Mouse (Mus musculus): Measurements from ENCODE around the gene Lmbrd2.
"Not testable (repeated sequence)": the region's sequence is repeated elsewhere in the genome, so short reads cannot be mapped to it uniquely, and the experiment has no call there.

GRCm38 (mm10) chr15:9213431-9213830 is 73.1 kb downstream of the Lmbrd2 start:
- not testable (repeated sequence) for TF ChIP-seq CEBPB (IDR thresholded peaks at IDR 0.05; ENCODE audit: low read depth); CTCF (IDR thresholded peaks at IDR 0.05; ENCODE audit: control insufficient read depth, insufficient read depth, insufficient read length)
